Mouse (Mus musculus) hindbrain, embryonic 14.5 days (tissue): ENCODE data around the gene Peli1. TPM values are rescaled to one million over a fixed set of nuclear protein-coding genes. Genes with fewer than 3 reads are reported as not detected.
A peak's percentile ranks its signal among the peaks of the same experiment; 100 is the strongest.
"Not testable (repeated sequence)": the region's sequence is repeated elsewhere in the genome, so short reads cannot be mapped to it uniquely, and the experiment has no call there.

Source experiments
- ATAC-seq: fragments of 200-750 bp; cut with Nextera tagmentation; 2 replicates; pipeline ENCODE4 v1.8.0; 2017; ENCODE audit warnings: moderate number of reproducible peaks, mild to moderate bottlenecking, moderate TSS enrichment, moderate library complexity; ENCODE audit not compliant: low FRiP score
- DNase-seq: peaks from one replicate; pipeline ENCODE4 v3.0.0-alpha.2; 2015; ENCODE audit warnings: low spot score
- H3K27ac ChIP-seq: fragments of 300-500 bp; sonication (generic); 2 replicates; pipeline ENCODE4 v1.5.1; 2014; ENCODE audit warnings: mild to moderate bottlenecking, moderate library complexity
- H3K27me3 ChIP-seq: fragments of 300-500 bp; sonication (generic); 2 replicates; pipeline ENCODE4 v1.6.1; 2014; ENCODE audit warnings: mild to moderate bottlenecking, low read length, mixed read lengths; ENCODE audit not compliant: control insufficient read depth, insufficient read depth
- H3K36me3 ChIP-seq: fragments of 300-500 bp; sonication (generic); replicated peaks from 2 replicates; pipeline ENCODE4 v1.6.1; 2014; ENCODE audit not compliant: control insufficient read depth, insufficient read depth
- H3K4me1 ChIP-seq: fragments of 300-500 bp; sonication (generic); replicated peaks from 2 replicates; pipeline ENCODE4 v1.6.1; 2014; ENCODE audit warnings: antibody characterized with exemption, low read length, mixed read lengths; ENCODE audit not compliant: control insufficient read depth, insufficient read depth
- H3K4me2 ChIP-seq: fragments of 300-500 bp; sonication (generic); replicated peaks from 2 replicates; pipeline ENCODE4 v1.6.1; 2014; ENCODE audit warnings: mild to moderate bottlenecking, moderate library complexity
- H3K4me3 ChIP-seq: fragments of 300-500 bp; sonication (generic); replicated peaks from 2 replicates; pipeline ENCODE4 v1.5.1; 2014; ENCODE audit warnings: mild to moderate bottlenecking, low read length
- H3K9ac ChIP-seq: fragments of 300-500 bp; sonication (generic); 2 replicates; pipeline ENCODE4 v1.6.1; 2014
- H3K9me3 ChIP-seq: fragments of 300-500 bp; sonication (generic); 2 replicates; pipeline ENCODE4 v1.6.1; 2016; ENCODE audit warnings: low read length; ENCODE audit not compliant: control insufficient read depth
- WGBS: fragments of 180-500 bp; shearing (Covaris S2); extraction: QIAGEN DNeasy Blood & Tissue Kit; methylation state at CpG from one replicate; pipeline ENCODE4 v1.1.7; 2014; 5-methylcytosine and 5-hydroxymethylcytosine counted together
- polyA plus RNA-seq: library from polyadenylated mRNA; unstranded; fragments of >200 nt; fragmentation: Nextera tagmentation; extraction: Ambion mirVana; gene quantifications from 2 replicates; pipeline ENCODE4 v1.2.1, GENCODE M21; 2014

Peli1 gene
- polyA plus RNA-seq, 1 experiment from 2014 or later = 82.6 TPM

- Histone ChIP-seq H3K36me3 (no peaks in the 10 kb centered on the region), H3K4me2 (no peak overlapping the region)
Observed at GRCm38 (mm10) chr11:21172281-21172680, 81.2 kb downstream of the Peli1 start.

GRCm38 (mm10) chr11:21173926-21174325 lies 82.8 kb downstream of the Peli1 start:
- no peak overlapping the region for H3K27ac ChIP-seq
- no peaks in the 10 kb centered on the region for H3K36me3 ChIP-seq
- ATAC-seq (no peak), DNase-seq (no peak)
- WGBS = 95% methylated on average over 6 of the region's 6 CpGs
- no peaks in the 10 kb centered on the region for H3K27me3 ChIP-seq
- no peak overlapping the region for H3K9ac ChIP-seq
- H3K4me1 ChIP-seq = no peaks in the 10 kb centered on the region
- H3K9me3 ChIP-seq = 0 out of 2 replicates have a peak, but pooled peaks cover 3% of the 10 kb centered on the region
- H3K4me2 ChIP-seq = no peak overlapping the region
- H3K4me3 ChIP-seq = no peak overlapping the region

More at GRCm38 (mm10) chr11:21172281-21172680, 81.2 kb downstream of the Peli1 start:
- H3K4me3 ChIP-seq = no peak overlapping the region
- H3K9ac ChIP-seq = no peak overlapping the region
- WGBS = 94% methylated on average over 3 of the region's 3 CpGs
- H3K4me1 ChIP-seq = no peaks in the 10 kb centered on the region
- H3K27me3 ChIP-seq = no peaks in the 10 kb centered on the region
- no peak overlapping the region for H3K27ac ChIP-seq
- ATAC-seq = no peak
- H3K9me3 ChIP-seq = 0 out of 2 replicates have a peak, but pooled peaks cover 3% of the 10 kb centered on the region
- DNase-seq = no peak

DNA sequence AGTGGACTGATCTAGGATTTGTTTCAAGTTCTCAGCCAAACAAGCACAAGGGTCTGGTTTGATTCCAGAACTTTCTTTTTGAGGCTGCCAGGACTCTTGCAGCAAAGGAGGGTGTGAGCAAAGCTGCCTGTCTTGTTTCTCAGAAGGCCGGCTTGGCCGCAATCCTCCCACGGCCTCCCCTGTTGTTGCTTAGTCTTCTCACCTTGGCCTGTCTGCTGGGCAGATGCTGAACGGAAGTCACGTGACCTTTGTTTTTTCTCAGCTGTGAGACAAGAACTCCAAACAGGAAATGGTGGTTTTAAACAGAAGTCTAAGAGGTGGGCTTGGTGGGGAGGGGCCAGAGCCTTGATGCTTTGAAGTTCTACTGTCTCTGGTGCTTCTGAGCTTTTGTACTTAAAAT lies 83.3 kb downstream of the Peli1 start:
- no peak overlapping the region for H3K4me3 ChIP-seq
- no peaks in the 10 kb centered on the region for H3K27me3 ChIP-seq
- H3K4me1 ChIP-seq = no peaks in the 10 kb centered on the region
- H3K27ac ChIP-seq = no peak overlapping the region
- H3K36me3 ChIP-seq = no peaks in the 10 kb centered on the region
- 68% methylated on average over 5 of the region's 5 CpGs for WGBS
- ATAC-seq (no peak), DNase-seq (no peak)
- 0 out of 2 replicates have a peak, but pooled peaks cover 3% of the 10 kb centered on the region for H3K9me3 ChIP-seq
- no peak overlapping the region for H3K9ac ChIP-seq
- no peak overlapping the region for H3K4me2 ChIP-seq

DNA sequence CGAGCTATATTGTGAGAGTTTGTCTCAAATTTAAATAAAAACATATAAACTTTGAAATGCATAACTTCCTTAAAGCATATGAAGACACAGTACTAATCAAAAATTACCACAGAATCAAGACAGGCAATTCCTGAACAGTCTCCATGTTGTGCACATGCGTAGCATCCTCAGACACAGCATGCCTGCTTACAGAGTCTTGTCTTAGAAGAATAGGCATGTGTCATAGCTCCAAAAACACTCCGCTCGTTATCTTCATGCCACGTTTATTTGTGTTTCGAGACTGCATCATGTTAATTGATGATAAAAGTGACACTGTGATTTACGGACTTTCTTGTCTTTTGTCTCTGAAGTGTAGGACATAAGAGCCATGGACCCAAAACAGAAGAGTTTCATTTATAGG lies 84.0 kb downstream of the Peli1 start:
- no peak overlapping the region for H3K4me3 ChIP-seq
- no peak overlapping the region for H3K27ac ChIP-seq
- no peaks in the 10 kb centered on the region for H3K27me3 ChIP-seq
- ATAC-seq (no peak), DNase-seq (no peak)
- H3K4me1 ChIP-seq = no peaks in the 10 kb centered on the region
- no peak overlapping the region for H3K9ac ChIP-seq
- H3K4me2 ChIP-seq = no peak overlapping the region
- no peaks in the 10 kb centered on the region for H3K9me3 ChIP-seq
- H3K36me3 ChIP-seq = no peaks in the 10 kb centered on the region
- WGBS = 79% methylated on average over 7 of the region's 7 CpGs

- no peak overlapping the region for H3K27ac ChIP-seq
- no peak for DNase-seq
Observed at GRCm38 (mm10) chr11:21176491-21176890, 85.4 kb downstream of the Peli1 start.

GRCm38 (mm10) chr11:21178343-21178742 lies 87.3 kb downstream of the Peli1 start:
- Histone ChIP-seq H3K27ac (no peak overlapping the region), H3K9ac (no peak overlapping the region), H3K36me3 (no peaks in the 10 kb centered on the region), H3K4me1 (no peaks in the 10 kb centered on the region), H3K9me3 (no peaks in the 10 kb centered on the region), H3K27me3 (no peaks in the 10 kb centered on the region), H3K4me3 (no peak overlapping the region), H3K4me2 (no peak overlapping the region)
- DNase-seq (peak; percentile 67), ATAC-seq (no peak)
- WGBS = 63% methylated on average over 4 of the region's 4 CpGs

More at GRCm38 (mm10) chr11:21176491-21176890, 85.4 kb downstream of the Peli1 start:
- no peak for ATAC-seq
- Histone ChIP-seq H3K9ac (no peak overlapping the region), H3K27me3 (no peaks in the 10 kb centered on the region), H3K9me3 (no peaks in the 10 kb centered on the region), H3K4me1 (no peaks in the 10 kb centered on the region), H3K4me3 (no peak overlapping the region), H3K36me3 (no peaks in the 10 kb centered on the region), H3K4me2 (no peak overlapping the region)

- Histone ChIP-seq H3K4me2 (no peak overlapping the region), H3K9ac (no peak overlapping the region), H3K27me3 (no peaks in the 10 kb centered on the region), H3K27ac (no peak overlapping the region), H3K4me1 (no peaks in the 10 kb centered on the region), H3K36me3 (no peaks in the 10 kb centered on the region), H3K9me3 (no peaks in the 10 kb centered on the region), H3K4me3 (no peak overlapping the region)
- WGBS = 90% methylated on average over 8 of the region's 8 CpGs
- ATAC-seq (no peak), DNase-seq (no peak)
Observed at GRCm38 (mm10) chr11:21178998-21179645, 88.0 kb downstream of the Peli1 start.

GRCm38 (mm10) chr11:21179873-21180272 lies 88.8 kb downstream of the Peli1 start:
- not testable (repeated sequence) for H3K4me3 ChIP-seq, DNase-seq, H3K4me2 ChIP-seq, H3K27me3 ChIP-seq, H3K9ac ChIP-seq, H3K27ac ChIP-seq, ATAC-seq, H3K4me1 ChIP-seq, H3K9me3 ChIP-seq, H3K36me3 ChIP-seq
- WGBS = 92% methylated on average over 8 of the region's 9 CpGs

DNA sequence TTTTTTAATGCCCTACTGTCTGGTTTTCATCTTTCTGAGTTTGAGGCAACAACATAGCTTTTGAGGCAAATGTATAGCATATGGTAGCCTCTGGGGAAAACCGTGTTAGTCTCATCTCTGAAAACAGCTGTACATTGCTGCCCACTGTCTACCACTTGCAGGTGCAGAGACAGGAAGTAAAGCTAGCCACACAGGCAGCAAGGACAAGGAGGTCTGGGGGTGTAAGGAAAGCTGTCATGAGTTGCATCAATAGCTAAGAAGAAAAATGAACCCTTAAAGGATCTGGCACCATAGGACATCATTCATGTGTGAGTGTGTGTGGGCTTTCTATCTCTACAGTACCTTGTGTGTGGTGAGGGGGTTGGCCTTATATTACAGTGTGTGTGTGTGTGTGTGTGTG lies 89.6 kb downstream of the Peli1 start:
- Histone ChIP-seq H3K4me1 (no peaks in the 10 kb centered on the region), H3K36me3 (no peaks in the 10 kb centered on the region), H3K4me3 (no peak overlapping the region), H3K27ac (no peak overlapping the region), H3K9ac (no peak overlapping the region), H3K27me3 (no peaks in the 10 kb centered on the region), H3K4me2 (no peak overlapping the region), H3K9me3 (no peaks in the 10 kb centered on the region)
- WGBS = 81% methylated on average over 1 of the region's 1 CpGs
- ATAC-seq = no peak
- no peak for DNase-seq

DNA sequence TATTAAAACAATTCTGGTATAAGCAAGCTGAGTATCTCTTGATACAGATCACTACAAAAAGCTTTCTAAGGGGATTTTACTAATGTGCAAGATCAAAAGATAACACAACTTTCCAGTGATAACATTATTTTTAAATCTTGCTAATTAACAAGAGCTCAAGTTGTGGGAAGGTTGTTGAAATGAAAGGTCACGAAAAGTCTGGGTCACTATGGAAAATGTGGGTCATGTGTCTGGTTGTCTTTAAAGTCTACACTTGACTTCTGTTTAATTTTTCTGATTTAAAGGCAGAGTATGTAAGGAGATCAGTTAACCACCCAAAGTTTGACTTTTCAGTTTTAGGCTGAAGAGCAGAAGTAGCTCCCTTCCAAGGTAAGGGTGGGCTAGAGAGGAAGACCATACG lies 90.5 kb downstream of the Peli1 start:
- Histone ChIP-seq H3K27me3 (no peaks in the 10 kb centered on the region), H3K9me3 (no peaks in the 10 kb centered on the region), H3K27ac (no peak overlapping the region), H3K36me3 (no peaks in the 10 kb centered on the region), H3K4me3 (no peak overlapping the region), H3K9ac (no peak overlapping the region), H3K4me2 (no peak overlapping the region), H3K4me1 (no peaks in the 10 kb centered on the region)
- 93% methylated on average over 2 of the region's 2 CpGs for WGBS
- DNase-seq = no peak
- ATAC-seq = no peak
